Mouse (Mus musculus): ENCODE results near the gene Tcea3.

- TF ChIP-seq POLR2A (IDR thresholded peaks at IDR 0.05; ENCODE audit: low read depth, low read length) (no peak), CTCF (conservative IDR thresholded peaks at IDR 0.05; ENCODE audit: insufficient read depth, insufficient read length, low read depth, low read length) (no peak)
Measured at GRCm38 (mm10) chr4:136282621-136283480, 35.3 kb downstream of the Tcea3 start.

Data from kidney, adult 2 months (tissue).